Mouse (Mus musculus) layer of hippocampus, adult 9-10 months (tissue): ENCODE measurements around the gene Slc24a2.

ENCODE experiments used
- DNase-seq: peaks from one replicate; pipeline ENCODE4 v3.0.0; 2022; ENCODE audit warnings: low spot score

The Slc24a2 gene

DNA sequence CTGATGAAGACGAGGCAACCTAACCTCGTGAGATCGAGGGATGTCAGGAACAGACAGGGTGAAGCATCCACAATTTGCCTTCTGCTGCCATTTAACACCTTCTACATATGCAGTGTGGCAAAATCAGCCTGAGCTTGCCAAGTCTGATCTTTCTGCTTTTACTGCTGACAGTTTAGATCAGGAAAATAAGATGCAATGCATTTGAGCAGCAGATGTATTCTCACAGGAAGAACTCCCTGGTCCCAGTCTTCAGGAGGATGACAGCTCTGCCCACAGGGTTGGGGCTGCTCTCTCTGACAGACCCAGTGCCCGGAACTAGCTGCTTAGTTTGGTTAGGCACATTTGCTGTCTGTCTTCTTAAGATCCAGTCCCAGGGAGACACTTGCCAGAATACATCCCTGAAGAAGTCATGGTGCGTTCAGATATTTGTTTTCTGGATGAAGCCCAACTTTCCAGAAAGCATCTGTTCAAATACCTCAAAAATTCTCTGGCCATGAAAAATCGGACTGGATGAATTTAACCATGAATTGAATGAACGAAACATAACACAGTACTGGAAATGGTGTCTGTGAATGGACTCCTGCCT is 188.8 kb downstream of the Slc24a2 start:
- no peak for DNase-seq

DNA sequence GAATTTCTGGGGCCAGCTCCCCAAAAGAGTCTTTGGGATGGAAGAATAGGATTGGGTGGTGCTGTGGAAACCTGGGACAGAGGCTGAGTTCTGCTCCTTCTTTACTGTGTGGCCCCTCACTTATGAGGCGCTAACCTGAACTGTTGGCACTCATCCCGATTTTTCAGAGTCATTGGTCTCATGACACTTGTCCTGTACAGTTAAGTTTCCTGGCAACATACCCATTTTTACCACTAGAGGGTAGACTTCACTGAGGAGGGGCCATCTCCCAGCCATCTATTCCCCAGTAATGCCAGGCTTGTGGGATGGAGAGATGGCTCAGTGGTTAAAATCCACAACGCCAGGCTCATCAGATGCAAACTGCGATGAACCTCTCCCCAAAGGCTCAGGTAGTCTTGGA is 192.7 kb downstream of the Slc24a2 start:
- DNase-seq, result no peak

DNA sequence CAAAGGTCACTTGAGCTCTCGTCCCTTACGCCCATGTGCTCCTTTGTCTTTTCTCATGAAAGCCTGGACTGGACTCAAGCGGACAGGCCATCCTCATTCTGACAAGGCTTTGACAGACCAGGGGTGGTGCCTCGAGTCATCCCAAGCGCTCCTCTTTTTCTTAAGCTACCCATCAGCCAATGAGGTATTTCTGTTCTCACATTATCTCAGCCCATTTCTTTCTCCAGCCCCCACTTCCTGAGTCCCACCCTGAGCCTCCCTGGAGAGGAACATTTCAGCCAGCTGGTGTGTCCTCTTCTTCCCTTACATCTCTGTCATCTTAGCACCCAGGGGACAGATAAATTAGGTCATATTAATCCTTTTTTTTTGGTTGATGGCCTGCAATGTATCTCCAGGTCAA is 193.8 kb downstream of the Slc24a2 start:
- DNase-seq, result no peak

DNA sequence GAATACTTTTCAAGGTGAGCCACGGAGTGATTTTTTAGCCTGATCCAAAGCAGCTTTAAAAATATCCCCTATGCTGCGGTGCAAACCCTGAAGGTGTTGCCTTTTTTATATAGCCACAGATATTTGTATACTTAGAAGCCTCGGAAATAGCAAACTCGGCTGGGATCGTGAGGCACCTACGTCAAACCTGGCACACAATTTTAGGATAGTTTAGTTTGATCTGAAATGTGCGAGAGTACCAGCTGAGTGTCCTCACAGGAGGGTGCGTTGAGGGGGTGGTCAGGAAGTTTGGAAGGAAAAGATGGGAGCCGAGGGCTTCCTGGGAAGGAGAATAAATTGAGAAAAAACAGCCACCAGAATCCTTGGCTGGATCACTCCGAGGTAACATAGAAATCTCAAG is 194.6 kb downstream of the Slc24a2 start:
- DNase-seq, result no peak

DNA sequence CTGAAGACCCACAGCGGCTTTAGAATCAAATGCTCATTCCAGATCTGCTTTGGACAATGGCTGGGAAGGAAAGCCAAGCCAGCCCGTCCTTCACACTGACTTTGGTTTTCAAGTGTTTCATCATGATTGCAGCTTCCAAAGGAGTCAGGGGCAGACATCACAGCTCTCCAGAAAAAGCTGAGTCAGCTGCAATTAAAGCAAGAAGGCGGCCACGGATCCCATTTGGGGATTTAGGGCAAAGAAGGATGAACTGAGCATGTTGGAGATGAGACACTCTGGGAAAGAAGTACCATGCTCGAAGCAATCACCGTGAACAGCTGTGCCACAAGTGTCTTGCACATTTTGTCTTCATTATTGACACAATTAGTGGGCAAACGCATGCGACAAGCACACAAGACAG is 197.6 kb downstream of the Slc24a2 start:
- no peak for DNase-seq

DNA sequence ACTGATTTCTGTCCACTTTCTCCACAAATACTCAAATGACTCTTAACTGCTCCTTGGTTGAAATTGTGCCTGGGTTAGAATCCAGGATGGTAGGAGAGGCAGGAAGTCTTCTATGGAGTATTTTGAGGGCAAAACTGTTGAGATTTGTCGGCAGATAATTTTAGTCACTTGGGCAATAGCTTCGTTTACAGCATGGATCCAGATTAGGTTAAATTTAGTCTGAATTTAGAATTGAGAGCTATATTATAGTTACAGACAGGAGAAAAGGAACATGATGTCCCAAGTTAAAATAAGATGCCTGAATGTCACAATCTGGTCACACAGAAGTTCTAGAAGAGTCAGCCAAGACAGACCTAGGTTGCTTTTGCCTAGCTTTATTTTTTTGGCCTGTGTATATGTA is 199.2 kb downstream of the Slc24a2 start:
- DNase-seq, result no peak

DNA sequence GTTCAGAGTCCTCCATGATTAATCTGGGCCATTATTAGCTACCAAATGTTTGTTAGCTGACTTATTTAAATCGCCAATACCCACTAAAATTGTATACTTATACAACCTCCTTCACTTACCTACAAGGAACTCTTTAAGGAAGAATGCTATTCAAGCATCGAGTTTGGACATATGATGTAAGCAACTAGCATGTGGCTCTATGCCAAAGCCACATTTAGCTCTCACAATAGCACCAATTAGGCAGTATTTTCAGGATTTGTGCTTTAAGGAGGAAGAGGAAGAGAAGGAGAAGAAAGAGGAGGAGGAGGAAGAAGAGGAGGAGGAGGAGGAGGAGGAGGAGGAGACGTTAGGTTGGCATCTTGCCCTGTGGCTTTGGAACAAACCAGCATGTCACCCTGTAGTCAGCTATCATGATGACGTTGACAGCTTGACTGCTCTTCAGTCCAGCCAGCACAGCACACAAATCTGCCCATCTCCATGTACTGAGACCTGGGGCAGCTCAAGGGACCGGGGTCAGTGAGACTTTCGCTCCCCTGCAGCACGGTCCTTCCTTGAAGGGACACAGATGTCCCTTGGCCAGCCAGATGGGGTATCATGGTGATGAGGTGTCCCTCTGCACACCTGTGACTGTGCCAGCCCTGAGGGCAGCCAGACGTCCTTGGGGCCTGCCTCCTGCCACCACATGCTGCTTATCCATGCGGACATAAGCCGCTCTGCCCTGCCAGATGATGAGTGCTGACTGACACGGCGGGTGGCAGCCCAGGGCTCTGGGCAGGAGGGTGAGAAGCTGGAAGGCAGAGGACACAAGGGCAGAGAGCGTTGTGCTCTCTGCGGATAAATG is 203.7 kb downstream of the Slc24a2 start:
- DNase-seq, result no peak

DNA sequence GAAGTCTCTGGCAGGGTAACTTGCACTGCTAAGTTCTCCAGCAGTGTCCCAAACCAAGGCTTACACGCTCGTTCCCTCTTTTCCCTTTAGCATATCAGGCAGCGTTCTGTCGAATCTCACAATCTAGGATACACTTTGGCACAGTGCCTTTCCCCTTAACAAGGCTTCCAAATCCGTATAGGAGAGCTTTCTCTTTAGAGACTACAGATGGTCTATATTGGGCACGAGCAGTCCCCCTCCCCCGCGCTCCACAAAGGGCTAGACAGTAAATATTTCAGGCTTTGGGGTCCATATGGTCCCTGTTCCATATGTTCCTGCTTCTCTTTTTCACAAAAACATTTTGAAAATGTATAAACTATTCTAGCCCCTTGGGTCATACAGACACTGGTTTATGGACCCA is 205.7 kb downstream of the Slc24a2 start:
- no peak for DNase-seq

DNA sequence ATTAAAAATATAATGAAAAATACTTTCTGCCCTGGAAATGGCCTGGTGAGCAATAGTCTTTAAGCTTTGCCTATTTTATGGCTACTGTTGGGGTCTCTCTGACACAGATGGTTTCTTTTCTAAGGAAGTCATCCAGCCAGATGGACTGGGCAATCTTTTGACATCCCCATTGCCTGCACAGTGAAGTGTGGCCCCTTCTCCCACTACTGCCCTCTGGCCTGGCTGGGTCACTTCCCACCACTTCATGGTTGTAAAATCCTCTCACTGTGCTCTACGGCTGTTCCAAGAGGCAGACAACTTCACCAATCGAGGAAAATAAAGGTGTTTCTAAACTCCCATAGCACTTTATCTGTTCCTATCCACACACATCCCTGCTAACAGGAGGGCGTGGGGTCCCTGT is 208.7 kb downstream of the Slc24a2 start:
- DNase-seq, result no peak

DNA sequence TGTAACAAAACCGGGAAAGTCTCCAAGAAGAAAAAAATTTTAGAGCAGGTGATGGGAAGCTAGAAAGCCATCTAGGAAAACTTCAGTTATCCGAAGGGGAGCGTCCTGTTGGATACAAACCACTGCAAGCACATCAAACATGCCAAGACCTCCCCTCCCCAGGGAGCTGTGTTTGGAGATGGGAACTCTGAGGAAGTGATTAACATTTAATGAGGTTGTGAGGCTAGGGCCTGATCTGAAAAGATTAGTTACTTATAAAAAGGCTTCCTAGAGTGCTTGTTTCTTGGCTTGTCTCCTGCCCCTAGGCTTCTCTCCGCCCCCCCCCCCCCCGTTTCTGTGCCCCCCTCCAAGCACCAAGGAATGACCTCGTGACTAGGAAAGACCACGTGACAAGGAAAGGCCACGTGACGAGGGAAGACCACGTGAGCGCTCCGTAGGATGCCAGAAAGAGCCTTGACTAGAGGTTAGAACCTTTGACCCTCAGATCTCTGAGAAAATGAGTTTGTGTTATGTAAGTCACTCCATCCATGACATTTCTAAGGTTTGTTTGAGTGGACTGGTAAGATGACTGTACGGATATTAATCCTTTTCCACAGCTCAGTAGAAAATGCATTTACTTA is 210.7 kb downstream of the Slc24a2 start:
- DNase-seq, result no peak

DNA sequence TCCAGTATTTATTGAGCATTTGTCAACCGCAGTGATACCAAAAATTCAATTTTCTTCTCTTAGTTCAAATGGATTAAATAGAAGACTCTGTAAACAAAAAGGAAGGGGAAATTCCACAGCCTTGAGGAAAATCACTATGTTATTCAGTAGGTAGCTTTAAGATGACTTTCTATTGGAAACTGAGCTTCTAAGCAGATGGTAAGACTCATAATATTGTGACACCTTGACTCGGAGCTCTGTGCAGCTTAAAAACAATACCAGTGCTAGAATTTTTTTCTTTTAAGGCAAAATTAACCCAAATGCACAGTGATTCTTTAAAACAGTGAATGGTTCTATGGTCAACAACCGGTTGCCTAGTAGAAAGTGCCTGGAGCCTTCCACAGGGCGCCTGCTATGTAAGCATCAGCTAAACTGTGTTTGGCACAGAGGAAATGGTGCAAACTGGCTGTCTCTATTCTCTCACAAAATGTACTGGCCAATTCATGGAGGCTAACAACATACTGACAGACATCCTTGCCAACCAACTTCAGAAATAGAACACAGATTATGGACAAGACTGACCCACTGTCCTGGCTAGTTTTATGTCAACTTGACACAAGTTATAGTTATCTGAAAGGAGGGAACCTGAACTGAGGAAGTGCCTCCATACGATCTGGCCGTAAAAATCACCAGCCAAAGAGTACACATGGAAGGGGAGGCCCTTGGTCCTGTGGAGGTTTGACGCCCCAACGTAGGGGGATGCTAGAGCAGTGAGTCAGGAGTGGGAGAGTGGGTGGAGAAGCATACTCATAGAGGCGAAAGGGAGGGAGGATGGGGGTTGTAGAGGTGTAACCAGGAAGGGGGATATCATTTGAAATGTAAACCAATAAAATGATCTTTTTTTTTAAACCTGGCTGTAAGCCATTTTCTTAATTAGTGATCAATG is 211.9 kb downstream of the Slc24a2 start:
- DNase-seq, result no peak

DNA sequence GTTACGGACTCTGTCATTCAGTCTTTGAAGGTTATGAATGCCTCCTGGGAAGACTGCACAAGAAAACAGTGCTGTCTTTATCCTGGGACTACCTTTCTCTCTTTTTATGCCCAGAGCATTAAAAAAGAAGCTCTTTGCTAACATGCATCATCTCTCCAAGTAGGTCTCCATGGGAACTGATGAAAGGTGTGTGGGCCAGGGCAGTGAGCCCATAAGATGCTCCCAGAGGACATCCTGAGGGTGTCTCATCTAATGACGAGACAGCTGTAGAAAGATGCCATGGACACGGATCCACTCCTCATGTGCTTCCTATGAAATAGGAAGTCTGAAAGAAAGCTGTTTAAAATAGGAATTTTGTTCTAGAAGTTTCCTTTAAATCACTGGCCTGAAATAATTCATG is 212.8 kb downstream of the Slc24a2 start:
- no peak for DNase-seq

DNA sequence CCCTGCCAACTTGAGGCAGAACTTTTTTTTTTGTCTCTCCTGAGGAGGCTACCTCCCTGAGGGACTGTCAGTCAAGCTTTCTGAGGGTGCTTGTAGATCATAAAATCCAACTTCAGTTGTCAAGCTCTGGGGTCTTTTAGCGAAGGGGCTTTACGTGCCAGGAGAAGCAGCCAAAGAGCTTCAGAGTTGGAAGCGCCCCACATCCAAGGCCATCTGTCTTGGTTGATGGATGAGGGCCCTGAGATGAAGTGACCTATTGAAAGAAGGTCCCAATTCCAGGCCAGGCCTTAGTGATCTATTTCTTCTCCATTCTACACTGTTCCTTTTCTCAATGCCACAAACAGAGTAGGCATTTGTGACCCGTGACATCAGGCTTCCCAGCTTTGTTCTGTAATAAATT is 214.5 kb downstream of the Slc24a2 start:
- no peak for DNase-seq

DNA sequence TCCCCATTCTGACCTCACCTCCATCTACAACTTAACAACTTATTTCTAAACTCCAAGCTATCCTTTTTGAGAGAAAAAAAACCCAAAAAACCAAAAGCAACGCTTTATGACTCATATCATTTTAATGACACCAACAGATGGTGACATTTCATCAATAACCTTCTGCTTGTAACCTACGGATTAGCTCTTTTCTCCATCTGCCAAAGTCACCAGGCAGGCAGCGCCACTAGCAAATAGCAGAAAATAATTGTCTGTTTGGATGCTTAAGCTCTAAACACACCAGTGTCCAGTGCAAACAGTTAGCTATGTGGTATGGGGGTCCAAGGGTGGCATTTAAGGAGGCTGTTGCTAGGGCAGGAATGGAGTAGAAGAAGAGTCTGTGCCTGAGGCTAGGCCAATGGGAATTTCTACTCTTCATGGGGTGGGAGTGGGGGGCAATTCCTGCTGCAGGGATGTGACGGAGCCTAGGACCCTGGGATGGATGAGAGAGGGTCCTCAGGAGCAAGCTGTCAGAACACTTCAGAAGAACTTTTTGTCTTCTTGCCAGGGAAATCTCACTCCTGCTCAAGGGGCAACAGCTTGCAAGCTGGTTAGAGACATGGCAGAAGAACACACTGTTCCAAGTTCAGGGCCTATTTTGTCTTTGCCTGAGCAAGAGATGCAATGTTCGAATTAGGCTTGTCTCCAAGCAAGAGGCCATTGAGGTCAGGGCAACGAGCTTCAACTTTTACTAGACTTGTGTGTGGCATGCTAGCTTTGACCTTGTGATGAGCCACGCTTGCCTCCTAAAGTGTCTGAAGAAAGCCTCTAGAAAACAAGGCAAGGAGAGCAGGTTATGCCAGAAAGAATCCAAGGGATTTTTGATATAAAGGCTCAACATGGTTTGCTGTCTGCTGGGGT is 216.3 kb downstream of the Slc24a2 start:
- DNase-seq, result no peak

DNA sequence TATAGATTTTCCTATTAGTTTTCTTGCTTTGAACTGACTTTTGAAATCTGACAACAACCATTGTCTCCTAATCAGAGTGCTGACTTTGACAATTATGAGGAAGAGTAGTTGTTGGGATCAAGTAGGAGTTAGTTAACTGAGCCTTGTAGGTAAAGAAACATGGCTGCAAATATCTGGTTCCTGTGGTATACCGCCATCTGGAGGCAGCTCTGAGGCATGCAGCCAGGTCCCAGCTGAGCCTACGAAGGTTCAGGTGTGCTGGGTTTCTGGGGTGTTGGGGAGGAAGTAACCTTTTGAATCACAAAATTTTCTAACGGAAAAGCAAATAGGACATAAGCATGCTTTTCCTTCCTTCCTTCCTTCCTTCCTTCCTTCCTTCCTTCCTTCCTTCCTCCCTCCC is 237.8 kb downstream of the Slc24a2 start:
- DNase-seq, result no peak

DNA sequence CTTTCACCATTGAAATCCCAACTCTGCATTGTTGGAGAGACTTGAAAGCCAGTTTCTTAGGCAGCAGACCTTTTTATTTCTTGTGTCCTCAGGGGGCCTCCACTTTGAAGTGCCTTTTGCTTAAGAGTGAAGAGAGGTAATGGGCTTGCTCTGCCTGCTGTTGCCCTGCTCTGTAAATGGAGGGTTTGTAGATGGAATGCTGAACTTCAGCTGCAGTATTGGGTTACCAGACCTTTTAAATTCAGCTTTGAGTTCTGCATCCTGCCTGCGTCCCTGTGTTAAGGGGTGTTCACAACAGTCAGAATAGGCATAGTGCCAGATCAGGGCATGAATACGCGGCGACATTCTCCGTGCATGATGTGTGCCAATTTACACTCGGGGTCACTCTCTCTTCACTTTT is 241.0 kb downstream of the Slc24a2 start:
- no peak for DNase-seq

DNA sequence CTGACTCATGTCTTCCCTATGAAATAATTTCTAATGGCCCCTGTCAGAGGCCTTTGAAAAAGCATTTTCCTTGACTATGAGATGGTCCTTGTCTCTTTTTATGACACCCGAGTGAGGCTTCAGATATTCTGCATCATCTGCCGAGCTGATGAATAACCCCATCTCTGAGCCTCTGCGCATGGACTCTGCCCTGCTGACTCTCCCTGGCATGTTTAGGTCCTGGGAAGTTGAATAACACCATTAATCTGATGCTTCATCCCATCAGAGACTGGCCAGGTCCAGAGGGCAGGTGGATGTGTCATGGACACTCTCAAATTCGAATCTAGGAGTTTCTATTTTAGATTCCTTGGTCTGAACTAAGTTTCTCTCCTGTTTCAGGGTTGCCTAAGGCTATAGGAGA is 242.4 kb downstream of the Slc24a2 start:
- DNase-seq, result no peak

DNA sequence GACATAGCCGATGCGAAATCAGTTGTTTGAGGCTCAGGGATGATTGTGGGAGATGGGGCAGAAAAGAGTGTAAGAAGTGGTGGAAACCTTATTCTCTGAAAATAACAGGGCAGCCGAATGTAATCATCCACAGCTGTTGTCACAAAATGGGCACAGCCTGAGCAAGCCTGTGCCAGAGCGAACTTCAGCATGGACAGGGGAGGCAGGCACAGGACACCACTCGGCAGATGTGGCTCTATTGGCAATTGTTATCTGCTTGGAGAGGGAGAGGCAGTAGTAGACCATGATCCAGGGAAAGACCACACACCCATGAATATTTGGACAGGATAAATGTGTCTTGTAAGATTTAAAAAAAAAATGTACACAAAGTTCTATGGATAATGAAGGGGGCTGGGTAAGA is 253.0 kb downstream of the Slc24a2 start:
- no peak for DNase-seq

DNA sequence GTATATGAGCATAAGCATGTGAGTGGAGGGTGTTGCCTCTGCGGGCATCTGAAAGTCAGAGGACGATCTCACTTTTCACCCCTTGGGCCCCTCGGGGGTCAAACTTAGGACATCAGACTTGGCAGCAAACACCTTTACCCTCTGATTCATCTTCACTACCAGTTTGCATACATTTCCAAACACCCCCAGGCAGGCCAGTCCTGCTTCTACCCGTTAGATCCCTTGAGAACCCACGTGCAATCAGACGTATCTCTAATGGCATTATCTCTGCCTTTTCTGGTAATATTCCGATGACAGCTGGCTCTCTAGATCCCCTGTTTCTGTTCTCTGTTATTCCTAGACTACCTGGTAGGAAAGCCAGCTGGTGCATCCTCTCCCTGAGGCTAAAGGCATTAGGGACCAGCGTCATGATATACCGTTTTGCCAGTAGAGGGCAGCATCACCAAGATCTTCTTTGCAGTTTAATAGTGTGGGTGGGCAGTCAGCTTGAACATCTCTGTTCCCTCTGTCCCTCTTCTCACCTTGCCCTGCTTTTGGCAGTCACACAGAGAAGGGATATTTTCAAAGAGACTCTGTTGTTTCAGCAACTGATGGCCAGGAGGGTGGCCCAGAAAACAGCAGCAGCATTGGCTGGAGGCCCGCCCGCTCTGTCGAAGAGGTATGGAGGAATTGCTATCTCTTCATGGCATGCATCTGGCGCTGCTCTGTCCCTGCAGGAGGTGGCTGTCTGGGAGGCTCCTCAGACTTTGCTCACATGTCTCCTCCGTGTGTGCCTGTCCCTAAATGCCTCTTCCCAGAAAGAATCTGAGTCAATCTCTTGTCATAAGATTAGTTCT is 272.5 kb downstream of the Slc24a2 start:
- peak; percentile 71 for DNase-seq

DNA sequence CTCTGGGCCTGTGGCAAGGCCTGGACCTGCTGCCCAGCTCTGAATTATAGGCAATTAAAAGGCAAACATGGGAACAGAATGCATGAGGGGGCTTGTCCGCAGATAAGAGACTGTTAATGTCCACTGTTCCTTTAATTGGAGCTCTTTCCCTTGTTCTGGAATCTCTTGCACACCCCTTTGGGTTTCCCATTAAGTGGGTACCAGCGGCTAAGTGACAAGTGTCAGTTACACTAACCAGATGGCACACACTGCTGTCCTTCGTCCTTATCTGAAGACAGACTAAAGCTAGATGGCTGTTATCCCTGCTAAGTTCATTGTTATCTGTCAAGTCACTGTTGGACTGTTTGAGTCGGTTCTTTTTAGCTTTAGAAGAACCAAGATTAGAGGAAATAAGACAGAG is 274.8 kb downstream of the Slc24a2 start:
- DNase-seq, result no peak
